Mouse (Mus musculus) MEL (cell line): ENCODE measurements around the gene Tmem33. TPM values are rescaled to one million over a fixed set of nuclear protein-coding genes. Genes with fewer than 3 reads are reported as not detected.

Experiments
- DNase-seq: peaks from one replicate; pipeline ENCODE4 v3.0.0; 2011; ENCODE audit warnings: low read depth, low spot score
- H3K27ac ChIP-seq: 2 replicates; pipeline ENCODE4 v1.5.1; 2012; ENCODE audit warnings: low read depth, mild to moderate bottlenecking, control low read depth, low read length, moderate library complexity; ENCODE audit not compliant: control insufficient read depth
- H3K27me3 ChIP-seq, 2 experiments: fragments of 150-350 bp in 1 of 2; sonication (generic) in 1 of 2; 2 replicates each; pipeline ENCODE4 v1.6.1; 2012; ENCODE audit warnings: low read length in 2 of 2, mild to moderate bottlenecking in 2 of 2, improper control_type of control experiment in 1 of 2, moderate library complexity in 1 of 2; ENCODE audit not compliant: insufficient read depth in 2 of 2, control insufficient read depth in 1 of 2
- H3K36me3 ChIP-seq, 2 experiments: 2 replicates each; pipeline ENCODE4 v1.6.1; 2012 to 2014; ENCODE audit warnings: low read length in 2 of 2, improper control_type of control experiment in 1 of 2, inconsistent platforms in 1 of 2, mild to moderate bottlenecking in 1 of 2; ENCODE audit not compliant: insufficient read depth in 2 of 2, control insufficient read depth in 1 of 2
- H3K4me1 ChIP-seq, 2 experiments: fragments of 150-350 bp in 1 of 2; sonication (generic) in 1 of 2; 2 replicates each; pipeline ENCODE4 v1.6.1; 2012; ENCODE audit warnings: low read length in 2 of 2, improper control_type of control experiment in 1 of 2, mild to moderate bottlenecking in 1 of 2; ENCODE audit not compliant: insufficient read depth in 2 of 2, control insufficient read depth in 1 of 2
- H3K4me3 ChIP-seq, 2 experiments: fragments of 150-350 bp in 1 of 2; sonication (generic) in 1 of 2; 2 replicates each; pipeline ENCODE4 v1.5.1; 2012; ENCODE audit warnings: low read depth in 2 of 2, low read length in 2 of 2, mild to moderate bottlenecking in 2 of 2, moderate library complexity in 2 of 2, control low read depth in 1 of 2, improper control_type of control experiment in 1 of 2; ENCODE audit not compliant: control insufficient read depth in 1 of 2, insufficient read depth in 1 of 2
- H3K79me2 ChIP-seq: 2 replicates; pipeline ENCODE4 v1.6.1; 2012; ENCODE audit warnings: mild to moderate bottlenecking, low read length, moderate library complexity; ENCODE audit not compliant: control insufficient read depth, poor library complexity, insufficient read depth
- H3K9ac ChIP-seq: 2 replicates; pipeline ENCODE4 v1.6.1; 2012; ENCODE audit warnings: low read depth, mild to moderate bottlenecking, control low read depth, low read length, moderate library complexity; ENCODE audit not compliant: control insufficient read depth, poor library complexity, severe bottlenecking
- H3K9me3 ChIP-seq: fragments of 150-350 bp; sonication (generic); replicated peaks from 2 replicates; pipeline ENCODE4 v1.6.1; 2012; ENCODE audit warnings: mild to moderate bottlenecking, low read length, improper control_type of control experiment, moderate library complexity; ENCODE audit not compliant: insufficient read depth
- BHLHE40 ChIP-seq: IDR thresholded peaks from 2 replicates; pipeline ENCODE4 v1.6.1; 2012; ENCODE audit warnings: low read depth, mild to moderate bottlenecking, inconsistent platforms, low read length, improper control_type of control experiment, borderline replicate concordance
- CHD1 ChIP-seq: IDR thresholded peaks from 2 replicates; pipeline ENCODE4 v1.6.1; 2012; ENCODE audit warnings: low read depth, mild to moderate bottlenecking, inconsistent platforms, low read length, improper control_type of control experiment
- CHD2 ChIP-seq: IDR thresholded peaks from 2 replicates; pipeline ENCODE4 v1.6.1; 2011; ENCODE audit warnings: low read length, improper control_type of control experiment
- CTCF ChIP-seq, 3 experiments: IDR thresholded peaks in 2 of 3; conservative IDR thresholded peaks in 1 of 3; 2 replicates each; pipeline ENCODE4 v1.5.1; 2011 to 2012; ENCODE audit warnings: low read length in 3 of 3, low read depth in 2 of 3, mild to moderate bottlenecking in 2 of 3, improper control_type of control experiment in 1 of 3, inconsistent platforms in 1 of 3, mixed read lengths in 1 of 3, moderate library complexity in 1 of 3; ENCODE audit not compliant: control insufficient read depth in 1 of 3, insufficient read depth in 1 of 3, poor library complexity in 1 of 3, severe bottlenecking in 1 of 3
- E2F4 ChIP-seq: IDR thresholded peaks from 2 replicates; pipeline ENCODE4 v1.6.1; 2011; ENCODE audit warnings: low read depth, low read length, improper control_type of control experiment, borderline replicate concordance
- ELF1 ChIP-seq: IDR thresholded peaks from 2 replicates; pipeline ENCODE4 v1.6.1; 2014; ENCODE audit warnings: low read depth, mild to moderate bottlenecking, inconsistent platforms, low read length, improper control_type of control experiment, moderate library complexity
- GABPA ChIP-seq: IDR thresholded peaks from 2 replicates; pipeline ENCODE4 v1.6.1; 2012; ENCODE audit warnings: low read depth, mild to moderate bottlenecking, inconsistent platforms, low read length, improper control_type of control experiment, moderate library complexity
- GATA1 ChIP-seq: IDR thresholded peaks from 2 replicates; pipeline ENCODE4 v1.6.1; 2011; ENCODE audit warnings: low read depth, low read length, improper control_type of control experiment
- HCFC1 ChIP-seq: IDR thresholded peaks from 2 replicates; pipeline ENCODE4 v1.6.1; 2012; ENCODE audit warnings: low read depth, mild to moderate bottlenecking, inconsistent platforms, low read length, improper control_type of control experiment, moderate library complexity
- KAT2A ChIP-seq: conservative IDR thresholded peaks from 2 replicates; pipeline ENCODE4 v1.6.1; 2012; ENCODE audit warnings: low read depth, low read length, improper control_type of control experiment, inconsistent platforms
- MAZ ChIP-seq: IDR thresholded peaks from 2 replicates; pipeline ENCODE4 v1.6.1; 2012; ENCODE audit warnings: low read depth, mild to moderate bottlenecking, inconsistent platforms, low read length, improper control_type of control experiment
- MYB ChIP-seq: IDR thresholded peaks from 2 replicates; pipeline ENCODE4 v1.6.1; 2011; ENCODE audit warnings: mild to moderate bottlenecking, low read depth, low read length, improper control_type of control experiment
- POLR2AphosphoS2 ChIP-seq: IDR thresholded peaks from 2 replicates; pipeline ENCODE4 v1.6.1; 2011; ENCODE audit warnings: low read length, improper control_type of control experiment
- RAD21 ChIP-seq: IDR thresholded peaks from 2 replicates; pipeline ENCODE4 v1.6.1; 2011; ENCODE audit warnings: mild to moderate bottlenecking, low read depth, low read length, improper control_type of control experiment
- SIN3A ChIP-seq: IDR thresholded peaks from 2 replicates; pipeline ENCODE4 v1.6.1; 2012; ENCODE audit warnings: low read length, improper control_type of control experiment, inconsistent platforms
- TCF12 ChIP-seq: IDR thresholded peaks from 2 replicates; pipeline ENCODE4 v1.6.1; 2014; ENCODE audit warnings: low read depth, mild to moderate bottlenecking, inconsistent platforms, low read length, improper control_type of control experiment, moderate library complexity
- USF2 ChIP-seq, 2 experiments: IDR thresholded peaks; 2 replicates each; pipeline ENCODE4 v1.6.1; 2011 to 2012; ENCODE audit warnings: improper control_type of control experiment in 2 of 2, low read length in 2 of 2, borderline replicate concordance in 1 of 2, inconsistent platforms in 1 of 2, low read depth in 1 of 2, mild to moderate bottlenecking in 1 of 2; ENCODE audit not compliant: insufficient read depth in 1 of 2
- ZKSCAN1 ChIP-seq: IDR thresholded peaks from 2 replicates; pipeline ENCODE4 v1.6.1; 2012; ENCODE audit warnings: low read depth, mild to moderate bottlenecking, inconsistent platforms, low read length, improper control_type of control experiment, moderate library complexity
- ZMIZ1 ChIP-seq: IDR thresholded peaks from 2 replicates; pipeline ENCODE4 v1.6.1; 2012; ENCODE audit warnings: low read depth, mild to moderate bottlenecking, inconsistent platforms, low read length, improper control_type of control experiment, moderate library complexity
- ZNF384 ChIP-seq: IDR thresholded peaks from 2 replicates; pipeline ENCODE4 v1.6.1; 2012; ENCODE audit warnings: low read depth, mild to moderate bottlenecking, inconsistent platforms, low read length, improper control_type of control experiment
- polyA plus RNA-seq, 2 experiments: library from polyadenylated mRNA; stranded (reverse) in 1 of 2; unstranded in 1 of 2; fragments of >175 nt in 1 of 2; fragments of >200 nt in 1 of 2; gene quantifications; 2 replicates each; pipeline versions ENCODE4 v1.2.1 to v1.2.4; 2012; ENCODE audit warnings: low replicate concordance in 2 of 2, low read depth in 1 of 2; ENCODE audit not compliant: insufficient read length in 2 of 2, insufficient read depth in 1 of 2, missing spikeins in 1 of 2
- total RNA-seq: library from RNA; depleted of rRNA; stranded (reverse); fragments of 300-350 nt; gene quantifications from 2 replicates; pipeline ENCODE4 v1.2.3, GENCODE M21; 2012

The Tmem33 gene
- total and polyA plus RNA-seq, 3 experiments, result 79.3 to 312 (median 89.8) TPM

DNA sequence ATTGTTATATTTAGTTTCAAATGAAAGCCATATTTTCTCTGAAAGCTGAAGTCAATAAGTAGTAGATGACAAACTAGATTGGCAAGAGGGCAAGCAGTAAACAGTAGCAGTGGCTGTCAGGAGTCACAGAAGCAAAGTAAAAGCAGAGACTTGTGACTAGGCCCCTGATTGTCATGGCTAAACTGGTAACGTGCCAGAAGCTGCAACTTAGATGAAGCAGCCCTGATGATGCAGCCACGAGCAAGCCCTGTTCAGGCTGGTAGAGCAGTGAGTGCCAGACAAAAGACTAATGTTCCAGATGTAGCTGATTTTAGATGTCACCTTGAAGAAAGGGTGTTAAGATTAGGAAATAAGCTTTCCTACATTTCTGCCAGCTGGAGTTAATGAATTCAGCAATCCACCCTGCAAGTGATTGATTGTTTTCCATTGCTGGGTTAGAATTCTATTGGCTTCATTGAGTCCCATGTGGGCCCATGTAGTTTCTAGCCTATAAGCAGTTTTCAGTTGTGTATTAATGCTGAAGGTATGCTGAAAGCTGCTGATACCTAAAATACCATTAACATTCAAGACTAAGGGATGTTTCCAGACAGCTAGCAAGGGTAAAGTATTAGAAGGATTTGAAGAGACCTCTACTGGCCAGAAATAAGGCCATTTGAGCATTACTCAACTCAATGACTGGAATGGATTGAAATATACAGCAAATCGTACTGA is 51.6 kb downstream of the Tmem33 start:
- Histone ChIP-seq H3K27ac (no peak overlapping the region), H3K36me3 (peaks cover 0 to 9% of the 10 kb centered on the region in 2 experiments; a peak in 3 of 4 replicates), H3K79me2 (peaks cover 17% of the 10 kb centered on the region), H3K27me3 (no peaks in the 10 kb centered on the region), H3K4me1 (peaks cover 2 to 3% of the 10 kb centered on the region in 2 experiments; a peak in 2 of 4 replicates), H3K9me3 (no peaks in the 10 kb centered on the region), H3K9ac (no peak overlapping the region), H3K4me3 (no peak overlapping the region)
- TF ChIP-seq TCF12 (no peak), CTCF (IDR thresholded peaks at IDR 0.05 in 2 of 3, conservative IDR thresholded peaks at IDR 0.05 in 1 of 3; ENCODE audit: control insufficient read depth in 1 of 3, insufficient read depth in 1 of 3, low read depth in 2 of 3, low read length in 3 of 3, poor library complexity in 1 of 3, severe bottlenecking in 1 of 3) (peak in 1 of 3 experiments; percentile 22; a peak in 2 of 6 replicates)
- no peak for DNase-seq

DNA sequence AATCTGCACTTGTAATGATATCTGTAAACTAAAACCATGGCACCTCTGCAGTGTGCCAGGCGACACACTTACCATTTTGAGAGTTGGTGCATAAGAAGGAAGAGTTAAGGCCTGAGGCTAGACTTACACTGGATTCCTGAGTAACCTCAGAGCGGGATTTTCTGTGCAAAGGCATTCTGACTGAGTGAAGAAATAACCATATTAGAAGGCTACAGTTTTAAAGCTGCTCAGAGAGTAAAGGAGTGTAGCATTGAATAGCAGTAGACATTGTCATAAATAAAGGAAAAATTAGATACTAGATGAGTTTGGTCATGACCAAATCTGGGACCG is 52.1 kb downstream of the Tmem33 start:
- Histone ChIP-seq H3K79me2 (peaks cover 12% of the 10 kb centered on the region), H3K36me3 (peaks cover 0 to 9% of the 10 kb centered on the region in 2 experiments), H3K4me1 (peaks cover 2 to 3% of the 10 kb centered on the region in 2 experiments; a peak in 2 of 4 replicates), H3K27me3 (no peaks in the 10 kb centered on the region), H3K9ac (no peak overlapping the region), H3K9me3 (no peaks in the 10 kb centered on the region), H3K4me3 (no peak overlapping the region), H3K27ac (no peak overlapping the region)
- no peak for DNase-seq
- no peak for TF ChIP-seq RAD21
- TF ChIP-seq BHLHE40, result no peak
- TF ChIP-seq GATA1, result no peak
- no peak for TF ChIP-seq HCFC1
- no peak for TF ChIP-seq MAZ
- TF ChIP-seq USF2 (IDR thresholded peaks at IDR 0.05; ENCODE audit: borderline replicate concordance in 1 of 2, insufficient read depth in 1 of 2, low read depth in 1 of 2, low read length in 2 of 2), result no peak
- no peak for TF ChIP-seq MYB
- no peak for TF ChIP-seq KAT2A
- no peak for TF ChIP-seq POLR2AphosphoS2
- no peak for TF ChIP-seq GABPA
- TF ChIP-seq E2F4, result no peak
- TF ChIP-seq ZMIZ1, result no peak
- TF ChIP-seq ELF1, result no peak
- TF ChIP-seq ZKSCAN1, result no peak
- TF ChIP-seq TCF12, result no peak
- TF ChIP-seq ZNF384, result no peak
- TF ChIP-seq CHD2, result no peak
- no peak for TF ChIP-seq SIN3A
- no peak for TF ChIP-seq CHD1
